Mouse (Mus musculus) midbrain, embryonic 10.5 days (tissue): ENCODE measurements around the gene Zfp36l2. TPM values are rescaled to one million over a fixed set of nuclear protein-coding genes. Genes with fewer than 3 reads are reported as not detected.

Experiments used
- DNase-seq: peaks from one replicate; pipeline ENCODE4 v3.0.0-alpha.2; 2017; ENCODE audit warnings: low spot score
- H3K27ac ChIP-seq: fragments of 300-500 bp; sonication (generic); replicated peaks from 2 replicates; pipeline ENCODE4 v1.5.1; 2016; ENCODE audit warnings: mild to moderate bottlenecking
- H3K27me3 ChIP-seq: fragments of 300-500 bp; sonication (generic); 2 replicates; pipeline ENCODE4 v1.6.1; 2016; ENCODE audit warnings: low read depth, mild to moderate bottlenecking; ENCODE audit not compliant: poor library complexity, severe bottlenecking
- H3K36me3 ChIP-seq: fragments of 300-500 bp; sonication (generic); 2 replicates; pipeline ENCODE4 v1.6.1; 2016; ENCODE audit warnings: mild to moderate bottlenecking, moderate library complexity
- H3K4me1 ChIP-seq: fragments of 300-500 bp; sonication (generic); 2 replicates; pipeline ENCODE4 v1.6.1; 2016
- H3K4me3 ChIP-seq: fragments of 300-500 bp; sonication (generic); 2 replicates; pipeline ENCODE4 v1.5.1; 2016; ENCODE audit warnings: mild to moderate bottlenecking, moderate library complexity
- H3K9me3 ChIP-seq: fragments of 300-500 bp; sonication (generic); replicated peaks from 2 replicates; pipeline ENCODE4 v1.6.1; 2016; ENCODE audit warnings: mild to moderate bottlenecking
- WGBS: fragments of 180-500 bp; shearing (Covaris S2); methylation state at CpG from one replicate; pipeline ENCODE4 v1.1.7; 2016; 5-methylcytosine and 5-hydroxymethylcytosine counted together
- polyA plus RNA-seq: library from polyadenylated mRNA; unstranded; fragments of >200 nt; fragmentation: Nextera tagmentation; extraction: Ambion mirVana; gene quantifications from 2 replicates; pipeline ENCODE4 v1.2.1, GENCODE M21; 2016

The Zfp36l2 gene
- polyA plus RNA-seq, 1 experiment from 2014 or later: 7.8 TPM

DNA sequence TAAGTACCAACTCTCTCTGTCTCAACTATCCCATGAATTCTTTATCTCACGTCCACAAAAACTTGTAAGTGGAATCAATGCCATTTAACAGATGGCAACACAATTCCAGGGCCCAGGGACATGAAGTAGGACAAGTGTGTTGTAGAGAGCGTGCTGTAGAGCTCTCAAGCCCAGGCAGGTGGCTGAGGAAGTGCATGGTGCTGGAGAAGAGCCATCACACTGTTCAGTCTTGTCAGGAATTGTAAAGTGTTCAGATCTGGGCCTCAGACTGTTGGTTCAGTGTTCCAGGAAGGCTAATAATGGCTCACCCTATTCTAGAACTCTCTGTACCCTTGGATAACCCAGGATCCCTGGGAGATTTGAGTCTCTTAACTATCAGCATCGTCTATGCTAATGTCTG lies 43.6 kb downstream of the Zfp36l2 start:
- no peaks in the 10 kb centered on the region for H3K9me3 ChIP-seq
- 91% methylated on average over 3 of the region's 3 CpGs for WGBS
- H3K27ac ChIP-seq: no peak overlapping the region
- H3K36me3 ChIP-seq: no peaks in the 10 kb centered on the region
- peaks cover 56% of the 10 kb centered on the region for H3K4me1 ChIP-seq
- no peak overlapping the region for H3K4me3 ChIP-seq
- peaks cover 32% of the 10 kb centered on the region for H3K27me3 ChIP-seq
- no peak for DNase-seq

DNA sequence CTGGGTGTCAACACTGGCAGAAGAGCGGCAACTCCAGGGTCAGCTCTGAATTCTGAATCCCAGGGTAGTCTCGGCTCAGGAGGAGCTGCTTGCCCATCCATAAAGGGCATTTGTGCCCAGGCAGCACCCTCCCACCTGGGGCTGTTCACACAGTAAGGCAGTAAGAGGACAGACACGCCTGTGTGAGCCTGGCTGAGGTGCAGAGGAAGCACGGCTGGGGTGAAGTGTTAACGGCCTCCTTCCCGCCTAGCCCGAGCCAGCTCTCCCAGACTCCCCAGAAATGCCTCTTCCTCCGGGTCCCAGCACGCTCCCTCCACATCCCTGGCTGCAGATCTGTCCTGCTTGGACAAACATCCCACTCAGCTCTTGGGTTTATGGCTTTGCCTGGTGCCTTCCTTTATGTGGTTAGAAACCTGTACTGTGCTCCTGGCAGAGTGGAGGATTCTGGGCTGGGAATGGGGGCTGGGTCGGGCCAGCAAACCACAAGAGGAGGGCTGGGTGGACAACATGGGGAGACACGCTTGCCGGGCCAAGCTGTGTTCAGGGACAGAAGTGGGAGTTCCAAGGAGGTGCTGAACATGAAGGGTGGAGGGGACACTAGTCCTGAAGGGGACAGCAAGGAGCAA lies 44.4 kb downstream of the Zfp36l2 start:
- Histone ChIP-seq H3K27me3 (peaks cover 32% of the 10 kb centered on the region), H3K4me1 (peaks cover 48% of the 10 kb centered on the region), H3K27ac (no peak overlapping the region; the same call in 1 of the 2 replicates), H3K9me3 (no peaks in the 10 kb centered on the region), H3K4me3 (no peak overlapping the region), H3K36me3 (no peaks in the 10 kb centered on the region)
- DNase-seq: no peak
- 65% methylated on average over 12 of the region's 12 CpGs for WGBS

DNA sequence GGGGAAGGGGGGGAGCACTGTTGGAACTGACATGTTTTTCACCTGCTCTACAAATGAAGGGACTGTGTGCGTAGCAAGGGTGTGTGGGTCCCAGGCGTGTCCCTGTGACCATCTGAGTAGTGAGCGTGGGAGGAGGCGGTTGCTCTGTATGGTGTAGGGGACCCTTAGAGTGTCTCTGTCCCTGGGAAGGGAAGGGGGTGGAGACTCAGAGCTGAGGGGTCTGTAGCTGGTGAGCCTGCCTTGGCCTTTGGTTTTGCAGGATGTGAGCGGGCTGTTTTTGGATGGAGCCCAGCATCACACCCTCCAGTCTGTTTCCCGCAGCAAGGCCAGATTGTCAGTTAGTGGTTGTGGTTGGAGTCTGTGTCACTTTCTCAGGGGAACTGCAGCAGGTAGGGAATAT lies 46.1 kb downstream of the Zfp36l2 start:
- H3K36me3 ChIP-seq: no peaks in the 10 kb centered on the region
- 0 out of 2 replicates have a peak overlapping the region, but pooled peaks have one; percentile 6 for H3K27ac ChIP-seq
- DNase-seq: no peak
- WGBS: 82% methylated on average over 6 of the region's 6 CpGs
- no peaks in the 10 kb centered on the region for H3K9me3 ChIP-seq
- peaks cover 19% of the 10 kb centered on the region for H3K27me3 ChIP-seq
- no peak overlapping the region for H3K4me3 ChIP-seq
- H3K4me1 ChIP-seq: peaks cover 39% of the 10 kb centered on the region

DNA sequence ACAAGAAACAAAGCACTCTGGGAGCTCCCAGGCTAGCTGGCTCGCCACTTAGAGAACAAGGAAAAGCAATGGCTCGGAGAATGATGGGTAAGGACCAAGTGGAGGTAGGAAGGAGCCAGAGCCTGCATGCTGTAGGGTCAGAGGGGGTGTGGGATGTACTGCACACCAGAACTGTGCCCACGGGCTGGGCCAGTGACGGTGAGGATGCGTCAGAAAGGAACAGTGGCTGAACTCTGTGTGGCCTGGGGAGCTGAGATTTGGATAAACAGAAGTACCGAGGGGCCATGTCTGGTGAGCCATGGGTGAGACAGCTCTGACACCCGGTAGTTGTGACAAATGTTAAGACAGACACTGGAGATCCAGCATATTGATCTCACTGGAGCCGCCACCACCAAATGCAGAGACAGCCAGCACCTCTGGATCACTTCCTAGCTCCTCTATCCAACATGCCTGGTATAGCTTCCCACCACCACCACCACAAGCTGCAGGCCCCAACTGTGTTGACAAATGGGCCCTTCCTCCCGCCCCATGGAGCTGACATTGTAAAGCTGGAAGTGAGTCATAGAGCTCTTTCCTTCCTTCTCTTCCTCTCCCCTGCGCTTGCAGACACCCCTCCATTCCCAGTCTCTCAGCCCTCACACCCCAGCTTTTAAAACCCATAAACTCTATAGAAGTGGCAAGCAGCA lies 46.8 kb downstream of the Zfp36l2 start:
- H3K36me3 ChIP-seq: no peaks in the 10 kb centered on the region
- no peaks in the 10 kb centered on the region for H3K9me3 ChIP-seq
- H3K27ac ChIP-seq: peak overlapping the region; percentile 58
- H3K27me3 ChIP-seq: peaks cover 15% of the 10 kb centered on the region
- H3K4me1 ChIP-seq: peaks cover 39% of the 10 kb centered on the region
- 80% methylated on average over 10 of the region's 10 CpGs for WGBS
- H3K4me3 ChIP-seq: no peak overlapping the region
- no peak for DNase-seq

DNA sequence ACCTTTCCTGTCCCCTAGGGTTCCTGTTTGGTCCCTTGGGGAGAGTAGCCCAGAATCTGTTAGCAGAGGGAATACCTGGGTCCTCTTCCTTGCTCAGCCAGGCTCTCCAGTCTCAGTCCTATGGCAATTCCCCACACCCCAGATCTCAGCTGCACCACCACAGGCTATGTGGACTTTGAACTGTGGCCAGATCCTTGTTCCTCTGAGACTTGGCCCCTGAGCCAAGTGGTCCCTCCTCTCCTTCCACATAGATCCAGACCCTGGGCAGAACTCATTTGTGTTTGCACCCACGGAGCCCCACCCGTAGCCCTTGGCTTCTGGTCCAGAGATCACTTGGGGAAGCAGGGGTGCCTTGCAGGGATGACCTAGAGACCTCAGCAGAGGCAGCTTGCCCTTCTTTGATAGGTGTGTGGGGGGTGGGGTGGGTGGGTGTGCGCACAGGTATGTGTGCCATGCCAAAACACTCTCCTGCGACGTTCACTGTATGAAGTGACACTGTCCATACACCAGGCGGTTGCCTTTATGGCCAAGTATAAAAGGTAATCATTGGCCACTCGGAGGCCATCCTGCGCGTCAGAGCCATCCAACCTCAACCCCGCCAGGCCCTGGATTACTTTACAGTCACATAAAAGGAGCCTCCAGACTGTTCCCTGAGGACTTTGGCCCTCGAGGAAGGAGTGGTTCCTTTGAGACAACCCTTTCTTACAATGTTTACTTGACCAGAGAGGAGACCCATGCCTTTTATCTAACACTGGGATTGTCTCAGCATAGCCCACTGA lies 50.2 kb downstream of the Zfp36l2 start:
- no peaks in the 10 kb centered on the region; the same call in 1 of the 2 replicates for H3K27me3 ChIP-seq
- no peaks in the 10 kb centered on the region for H3K9me3 ChIP-seq
- no peak overlapping the region for H3K4me3 ChIP-seq
- H3K4me1 ChIP-seq: peaks cover 32% of the 10 kb centered on the region
- 88% methylated on average over 11 of the region's 11 CpGs for WGBS
- peak overlapping the region; percentile 42; the same call in 1 of the 2 replicates for H3K27ac ChIP-seq
- no peak for DNase-seq
- H3K36me3 ChIP-seq: no peaks in the 10 kb centered on the region

DNA sequence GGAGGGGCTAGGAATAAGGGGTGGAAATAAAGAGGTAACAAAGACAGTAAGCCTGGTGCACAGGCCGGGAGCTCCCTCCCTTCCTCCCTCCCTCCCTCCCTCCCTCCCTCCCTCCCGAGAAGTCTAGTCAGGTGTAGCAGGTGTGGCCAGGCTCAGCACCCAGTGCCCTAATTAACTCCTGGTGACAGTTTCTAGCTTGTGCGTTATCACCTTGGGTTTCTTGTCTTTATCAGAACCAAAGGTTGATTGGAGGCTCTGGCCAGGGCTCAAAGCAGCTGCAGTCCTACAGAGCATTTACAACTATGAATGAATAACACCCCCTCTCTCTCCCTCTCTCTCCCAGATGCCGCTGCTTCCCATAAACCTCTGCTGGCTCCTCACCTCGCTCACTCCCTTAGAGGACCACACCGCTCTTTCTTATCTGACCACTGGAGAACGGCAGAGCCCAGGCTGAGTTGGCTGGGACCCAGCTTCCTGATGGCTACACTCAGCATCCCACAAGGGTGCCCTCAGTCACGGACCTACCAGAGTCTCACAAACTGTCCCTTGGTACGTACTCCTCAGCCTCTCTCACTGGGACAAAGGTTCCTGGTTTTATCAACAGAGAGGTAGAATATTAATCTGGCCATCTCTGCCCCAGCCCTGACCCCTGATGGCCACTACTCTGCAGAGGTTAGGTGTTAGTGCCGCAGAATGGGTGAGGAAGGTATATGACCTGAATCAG lies 50.9 kb downstream of the Zfp36l2 start:
- Histone ChIP-seq H3K36me3 (no peaks in the 10 kb centered on the region), H3K27me3 (no peaks in the 10 kb centered on the region; the same call in 1 of the 2 replicates), H3K27ac (peak overlapping the region; percentile 42; the same call in 1 of the 2 replicates), H3K4me1 (peaks cover 32% of the 10 kb centered on the region), H3K9me3 (no peaks in the 10 kb centered on the region), H3K4me3 (no peak overlapping the region)
- DNase-seq: no peak
- WGBS: 66% methylated on average over 10 of the region's 10 CpGs

DNA sequence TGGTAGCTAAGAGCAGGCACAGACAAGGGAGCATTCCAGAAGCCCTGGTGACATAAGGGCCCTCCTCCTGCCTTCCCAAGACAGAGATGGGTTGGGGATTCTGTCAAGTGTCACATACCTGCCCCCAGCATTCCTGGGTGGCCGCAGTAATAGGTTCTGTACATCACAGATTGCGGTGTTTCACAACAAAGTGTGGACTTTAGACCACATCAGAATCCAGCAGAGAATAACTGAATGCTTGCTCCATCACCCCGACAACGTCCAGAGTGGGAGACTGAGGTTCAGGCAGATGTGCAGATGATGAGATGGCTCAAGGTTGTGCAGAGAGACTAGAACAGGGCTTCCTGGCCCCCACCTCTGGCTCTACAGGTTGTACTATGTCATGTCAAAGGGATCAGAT lies 51.5 kb downstream of the Zfp36l2 start:
- no peaks in the 10 kb centered on the region for H3K9me3 ChIP-seq
- no peaks in the 10 kb centered on the region for H3K36me3 ChIP-seq
- WGBS: 83% methylated on average over 4 of the region's 4 CpGs
- no peaks in the 10 kb centered on the region for H3K27me3 ChIP-seq
- H3K4me3 ChIP-seq: no peak overlapping the region
- peaks cover 32% of the 10 kb centered on the region for H3K4me1 ChIP-seq
- H3K27ac ChIP-seq: 0 out of 2 replicates have a peak overlapping the region, but pooled peaks have one; percentile 3
- no peak for DNase-seq

DNA sequence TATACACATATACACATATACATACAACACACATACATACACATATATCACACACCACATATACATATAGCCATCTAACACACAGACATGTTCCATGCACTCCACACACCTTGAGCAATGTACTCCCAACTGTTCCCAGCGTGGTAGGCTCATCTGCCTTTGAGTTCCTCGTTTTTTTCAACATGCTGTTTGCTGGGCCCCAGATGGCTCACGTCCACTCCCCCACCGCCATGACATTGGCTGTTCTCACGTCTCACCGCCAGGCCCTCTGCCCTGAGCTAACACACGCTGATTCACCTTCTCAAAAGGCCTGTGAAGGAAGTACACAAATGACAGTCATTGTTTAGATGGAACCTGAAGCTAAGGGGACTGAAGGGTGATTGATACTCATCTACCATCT lies 52.5 kb downstream of the Zfp36l2 start:
- no peaks in the 10 kb centered on the region for H3K9me3 ChIP-seq
- 85% methylated on average over 7 of the region's 7 CpGs for WGBS

More for the DNA sequence above, 52.5 kb downstream of the Zfp36l2 start:
- no peak overlapping the region for H3K27ac ChIP-seq
- no peaks in the 10 kb centered on the region for H3K36me3 ChIP-seq
- no peak for DNase-seq
- H3K4me3 ChIP-seq: no peak overlapping the region
- peaks cover 24% of the 10 kb centered on the region for H3K4me1 ChIP-seq
- no peaks in the 10 kb centered on the region for H3K27me3 ChIP-seq
